Mouse (Mus musculus) forebrain, embryonic 16.5 days (tissue): ENCODE data around the gene Hadha. TPM values are rescaled to one million over a fixed set of nuclear protein-coding genes. Genes with fewer than 3 reads are reported as not detected.
A peak's percentile ranks its signal among the peaks of the same experiment; 100 is the strongest.

Experiments
- ATAC-seq: fragments of 200-750 bp; cut with Nextera tagmentation; 2 replicates; pipeline ENCODE4 v1.8.0; 2017; ENCODE audit warnings: mild to moderate bottlenecking, moderate library complexity
- H3K27ac ChIP-seq: fragments of 300-500 bp; sonication (generic); 2 replicates; pipeline ENCODE4 v1.5.1; 2014; ENCODE audit warnings: low read length, control low read depth
- H3K27me3 ChIP-seq: fragments of 300-500 bp; sonication (generic); replicated peaks from 2 replicates; pipeline ENCODE4 v1.6.1; 2014; ENCODE audit warnings: low read length; ENCODE audit not compliant: control insufficient read depth, insufficient read depth
- H3K36me3 ChIP-seq: fragments of 300-500 bp; sonication (generic); 2 replicates; pipeline ENCODE4 v1.6.1; 2014; ENCODE audit not compliant: control insufficient read depth, insufficient read depth
- H3K4me1 ChIP-seq: fragments of 300-500 bp; sonication (generic); replicated peaks from 2 replicates; pipeline ENCODE4 v1.6.1; 2014; ENCODE audit warnings: low read length; ENCODE audit not compliant: control insufficient read depth, insufficient read depth
- H3K4me2 ChIP-seq: fragments of 300-500 bp; sonication (generic); 2 replicates; pipeline ENCODE4 v1.6.1; 2014; ENCODE audit warnings: mild to moderate bottlenecking, low read length, control low read depth
- H3K4me3 ChIP-seq: fragments of 300-500 bp; sonication (generic); replicated peaks from 2 replicates; pipeline ENCODE4 v1.5.1; 2014; ENCODE audit warnings: mild to moderate bottlenecking, low read length, control low read depth
- H3K9ac ChIP-seq: fragments of 300-500 bp; sonication (generic); replicated peaks from 2 replicates; pipeline ENCODE4 v1.6.1; 2014; ENCODE audit warnings: low read depth, low read length, control low read depth
- H3K9me3 ChIP-seq: fragments of 300-500 bp; sonication (generic); 2 replicates; pipeline ENCODE4 v1.6.1; 2016; ENCODE audit warnings: low read length; ENCODE audit not compliant: control insufficient read depth
- WGBS: fragments of 180-500 bp; shearing (Covaris S2); extraction: QIAGEN DNeasy Blood & Tissue Kit; methylation state at CpG from one replicate; pipeline ENCODE4 v1.1.7; 2014; 5-methylcytosine and 5-hydroxymethylcytosine counted together
- polyA plus RNA-seq: library from polyadenylated mRNA; unstranded; fragments of >200 nt; fragmentation: Nextera tagmentation; extraction: Ambion mirVana; gene quantifications from 2 replicates; pipeline ENCODE4 v1.2.1, GENCODE M21; 2015

Gene Hadha
- polyA plus RNA-seq, 1 experiment from 2014 or later, result 76.0 TPM

DNA sequence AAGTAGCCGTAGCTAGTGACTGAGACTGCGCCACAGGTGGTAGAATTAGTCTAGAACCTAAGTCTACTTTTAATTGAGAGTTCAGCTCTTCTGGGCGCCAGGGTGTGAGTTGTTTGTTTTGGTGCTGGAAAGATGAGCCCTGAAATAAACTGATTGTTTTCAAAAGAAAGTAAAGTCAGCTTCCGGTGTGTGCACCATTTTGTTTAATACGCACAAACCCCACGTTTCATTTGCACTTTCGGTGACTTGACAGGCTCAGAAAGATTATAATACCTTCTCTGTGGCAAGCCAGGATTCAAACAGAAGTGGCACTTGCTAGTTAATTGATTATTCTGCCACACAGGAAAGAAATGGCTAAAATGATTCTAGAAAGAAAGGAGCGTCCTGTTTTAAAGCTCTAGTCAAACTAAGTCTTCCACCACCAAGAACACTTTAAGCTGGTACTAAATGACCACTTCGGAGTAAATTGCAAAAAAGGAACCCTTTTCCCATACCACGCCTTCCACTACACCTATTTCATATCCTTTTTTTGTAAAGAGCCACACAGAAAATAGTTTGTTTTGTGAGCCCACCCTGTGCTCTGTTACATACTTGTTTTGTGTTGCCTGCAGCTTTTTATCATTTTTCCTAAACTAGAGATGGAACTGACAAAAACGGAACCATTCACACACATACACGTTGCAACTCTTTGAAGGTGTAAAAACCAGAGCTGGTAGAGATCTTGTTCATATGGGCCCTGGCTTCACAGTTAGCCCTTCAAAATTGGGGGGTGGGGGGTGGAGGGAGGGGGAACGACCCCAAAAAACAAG, 1.1 kb upstream of the Hadha start:
- peaks cover 22% of the 10 kb centered on the region for H3K4me1 ChIP-seq
- no peaks in the 10 kb centered on the region for H3K36me3 ChIP-seq
- H3K4me2 ChIP-seq, result peak overlapping the region; percentile 94
- H3K9me3 ChIP-seq, result no peaks in the 10 kb centered on the region
- WGBS, result 26% methylated on average over 13 of the region's 13 CpGs
- peak overlapping the region; percentile 73 for H3K4me3 ChIP-seq
- H3K9ac ChIP-seq, result peak overlapping the region; percentile 80
- no peak for ATAC-seq
- no peaks in the 10 kb centered on the region for H3K27me3 ChIP-seq
- H3K27ac ChIP-seq, result no peak overlapping the region; the same call in 1 of the 2 replicates

DNA sequence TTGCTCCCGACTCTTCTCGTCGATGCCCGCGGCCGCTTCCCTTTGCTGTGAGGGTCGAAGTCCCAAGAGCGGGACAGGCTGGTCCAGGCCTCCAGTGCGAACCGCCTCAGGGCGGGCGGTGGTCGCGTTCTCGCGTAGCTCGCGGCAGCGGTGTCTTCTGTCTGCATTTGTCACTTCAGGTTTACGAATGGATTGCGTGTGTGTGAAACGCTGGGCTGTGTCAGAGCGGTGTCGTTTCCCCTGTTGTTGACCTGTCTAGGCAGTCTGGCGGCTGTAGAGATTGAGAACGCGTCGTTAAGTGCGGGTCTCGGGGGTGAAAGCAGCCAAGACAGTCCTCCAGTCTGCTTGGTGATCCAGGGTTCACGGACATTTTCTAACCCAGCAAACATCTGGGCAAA, 432 bp upstream of the Hadha start:
- peak; percentile 61 for ATAC-seq
- no peaks in the 10 kb centered on the region for H3K27me3 ChIP-seq
- no peaks in the 10 kb centered on the region for H3K9me3 ChIP-seq
- WGBS, result 0% methylated on average over 31 of the region's 31 CpGs
- peak overlapping the region; percentile 73 for H3K4me3 ChIP-seq
- H3K4me2 ChIP-seq, result peak overlapping the region; percentile 94
- H3K9ac ChIP-seq, result peak overlapping the region; percentile 80
- H3K27ac ChIP-seq, result peak overlapping the region; percentile 80
- H3K4me1 ChIP-seq, result peaks cover 22% of the 10 kb centered on the region
- H3K36me3 ChIP-seq, result no peaks in the 10 kb centered on the region

DNA sequence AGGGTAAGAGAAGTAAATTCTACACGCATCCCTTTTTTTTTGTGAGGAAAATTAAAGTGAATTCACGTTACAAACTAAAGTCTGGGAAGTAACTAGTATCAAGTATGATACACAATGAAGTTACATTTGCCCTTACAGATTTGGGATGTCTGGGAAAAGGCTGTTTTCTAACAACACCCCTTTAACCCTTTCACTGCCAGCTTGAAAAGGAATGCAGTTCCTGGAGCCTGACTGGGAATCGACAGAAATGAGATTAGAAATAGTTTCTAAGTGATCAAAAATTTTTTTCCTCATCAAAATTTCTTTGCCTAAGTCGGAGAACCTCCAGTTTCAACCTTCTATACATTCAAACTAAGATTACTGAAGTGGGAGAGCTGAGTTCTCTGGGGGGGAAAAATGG, 949 bp downstream of the Hadha start:
- H3K27ac ChIP-seq, result no peak overlapping the region

DNA sequence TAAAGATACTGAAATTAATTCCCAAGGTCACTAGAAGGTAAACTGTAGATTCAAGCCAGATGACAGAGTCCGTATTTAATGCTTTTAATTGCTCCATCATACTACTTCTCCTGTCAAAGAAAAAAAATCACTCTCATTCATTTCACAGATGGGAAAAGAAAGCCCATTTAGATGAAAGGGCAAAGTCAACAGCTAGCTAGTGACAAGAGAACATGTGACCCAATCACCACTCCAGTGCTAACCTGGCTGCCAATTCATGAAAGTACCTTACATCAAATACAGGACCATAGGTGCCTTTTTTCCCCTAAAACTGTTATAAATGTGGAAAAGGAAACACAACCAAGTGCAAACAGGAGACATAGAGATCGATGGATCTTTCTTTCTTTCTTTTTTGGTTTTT, 1.7 kb downstream of the Hadha start:
- ATAC-seq, result no peak
- WGBS, result 90% methylated on average over 2 of the region's 2 CpGs
- Histone ChIP-seq H3K4me3 (no peak overlapping the region), H3K4me2 (no peak overlapping the region), H3K27me3 (no peaks in the 10 kb centered on the region), H3K9me3 (no peaks in the 10 kb centered on the region), H3K4me1 (peaks cover 22% of the 10 kb centered on the region), H3K9ac (no peak overlapping the region), H3K27ac (no peak overlapping the region), H3K36me3 (no peaks in the 10 kb centered on the region)

More for the DNA sequence above, 949 bp downstream of the Hadha start:
- peaks cover 22% of the 10 kb centered on the region for H3K4me1 ChIP-seq
- peak overlapping the region; percentile 73 for H3K4me3 ChIP-seq
- H3K27me3 ChIP-seq, result no peaks in the 10 kb centered on the region
- ATAC-seq, result no peak
- no peaks in the 10 kb centered on the region for H3K36me3 ChIP-seq
- peak overlapping the region; percentile 94 for H3K4me2 ChIP-seq
- no peaks in the 10 kb centered on the region for H3K9me3 ChIP-seq
- 20% methylated on average over 4 of the region's 4 CpGs for WGBS
- peak overlapping the region; percentile 80 for H3K9ac ChIP-seq

DNA sequence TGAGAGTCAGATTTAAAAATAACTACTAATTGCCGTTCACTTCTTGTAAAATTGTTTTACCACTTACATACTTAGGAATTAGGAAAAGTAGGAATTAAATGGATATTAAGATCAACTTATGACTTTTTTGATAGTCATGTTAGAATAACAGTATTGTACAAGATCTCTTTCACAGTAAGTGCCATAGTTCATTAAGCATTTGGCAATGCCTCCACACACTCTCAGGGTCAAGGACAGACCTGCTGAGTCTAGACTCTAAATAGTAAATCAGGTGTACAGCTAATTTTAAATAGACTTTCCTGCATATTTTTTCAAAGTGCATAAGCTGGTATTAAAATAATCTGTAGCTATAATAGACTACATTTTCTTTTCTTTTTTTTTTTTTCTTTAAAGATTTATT, 2.5 kb downstream of the Hadha start:
- ATAC-seq, result no peak
- 55% methylated on average over 1 of the region's 1 CpGs for WGBS

DNA sequence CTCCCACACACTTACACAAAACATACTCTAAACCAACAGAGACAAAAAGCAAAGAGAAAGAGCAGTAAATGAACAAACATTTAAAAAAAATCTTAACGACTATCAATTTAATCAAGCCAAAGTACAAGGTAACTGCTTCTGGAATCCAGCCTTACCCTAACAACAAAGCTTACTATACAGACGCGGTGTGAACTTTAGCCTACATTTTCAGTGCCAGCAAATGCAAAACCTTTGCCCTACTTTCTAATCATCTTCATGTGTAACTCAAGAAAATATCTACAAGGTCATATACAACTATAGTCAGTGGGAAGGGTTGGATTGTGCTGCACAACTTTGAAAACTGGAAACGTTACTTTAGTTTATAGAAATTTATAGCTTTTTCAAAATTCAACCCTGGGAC, 3.0 kb downstream of the Hadha start:
- no peaks in the 10 kb centered on the region for H3K27me3 ChIP-seq
- no peak overlapping the region for H3K4me3 ChIP-seq
- no peak overlapping the region for H3K9ac ChIP-seq
- no peaks in the 10 kb centered on the region for H3K36me3 ChIP-seq
- no peak overlapping the region for H3K27ac ChIP-seq
- H3K9me3 ChIP-seq, result no peaks in the 10 kb centered on the region
- peaks cover 22% of the 10 kb centered on the region for H3K4me1 ChIP-seq
- no peak for ATAC-seq
- no peak overlapping the region for H3K4me2 ChIP-seq
- WGBS, result 28% methylated on average over 4 of the region's 4 CpGs

More for the DNA sequence above, 2.5 kb downstream of the Hadha start:
- H3K4me1 ChIP-seq, result peaks cover 22% of the 10 kb centered on the region
- H3K4me2 ChIP-seq, result no peak overlapping the region
- no peak overlapping the region for H3K27ac ChIP-seq
- H3K4me3 ChIP-seq, result no peak overlapping the region
- no peaks in the 10 kb centered on the region for H3K36me3 ChIP-seq
- no peaks in the 10 kb centered on the region for H3K9me3 ChIP-seq
- H3K9ac ChIP-seq, result no peak overlapping the region
- H3K27me3 ChIP-seq, result no peaks in the 10 kb centered on the region

DNA sequence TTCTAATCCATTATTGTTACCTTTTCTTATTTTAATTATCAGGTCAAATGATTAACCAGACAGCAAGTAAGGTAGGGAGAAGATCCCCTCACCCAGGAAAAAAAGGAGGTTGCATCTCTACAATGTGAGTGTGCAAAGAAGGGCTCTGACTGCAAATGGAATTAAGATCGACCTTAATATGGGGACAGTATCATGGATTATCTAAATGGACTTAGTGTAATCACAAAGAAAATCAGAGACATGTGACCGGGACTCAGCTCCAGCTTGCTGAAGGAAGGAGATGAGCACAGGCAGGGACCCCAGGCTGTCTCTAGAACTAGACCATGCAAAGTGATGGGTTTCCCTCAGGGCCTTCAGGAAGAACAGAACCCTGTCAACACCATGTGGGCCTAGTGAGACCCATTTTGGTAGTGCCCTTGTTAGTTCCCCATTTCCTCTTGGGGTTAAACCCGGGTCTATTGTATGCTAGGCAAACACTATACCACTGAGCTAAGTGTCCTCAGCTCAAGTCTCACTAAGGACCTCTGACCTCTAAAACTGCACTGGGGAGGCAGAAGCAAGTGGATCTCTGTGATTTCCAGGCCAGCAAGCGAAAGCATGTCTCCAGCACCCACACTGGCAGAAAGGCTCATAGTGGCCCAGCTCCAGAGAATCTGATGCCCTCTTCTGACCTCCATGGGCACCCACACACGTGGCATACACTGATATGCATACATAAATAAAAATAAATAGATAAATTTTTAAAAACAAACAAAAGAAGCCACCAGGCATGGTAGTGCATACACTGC, 6.6 kb downstream of the Hadha start:
- H3K27ac ChIP-seq, result no peak overlapping the region
- H3K4me2 ChIP-seq, result no peak overlapping the region
- no peaks in the 10 kb centered on the region for H3K27me3 ChIP-seq
- H3K9me3 ChIP-seq, result no peaks in the 10 kb centered on the region
- no peak for ATAC-seq
- no peak overlapping the region for H3K9ac ChIP-seq
- peaks cover 6% of the 10 kb centered on the region for H3K4me1 ChIP-seq
- H3K4me3 ChIP-seq, result no peak overlapping the region
- H3K36me3 ChIP-seq, result peaks cover 22% of the 10 kb centered on the region
- WGBS, result 84% methylated on average over 5 of the region's 5 CpGs

DNA sequence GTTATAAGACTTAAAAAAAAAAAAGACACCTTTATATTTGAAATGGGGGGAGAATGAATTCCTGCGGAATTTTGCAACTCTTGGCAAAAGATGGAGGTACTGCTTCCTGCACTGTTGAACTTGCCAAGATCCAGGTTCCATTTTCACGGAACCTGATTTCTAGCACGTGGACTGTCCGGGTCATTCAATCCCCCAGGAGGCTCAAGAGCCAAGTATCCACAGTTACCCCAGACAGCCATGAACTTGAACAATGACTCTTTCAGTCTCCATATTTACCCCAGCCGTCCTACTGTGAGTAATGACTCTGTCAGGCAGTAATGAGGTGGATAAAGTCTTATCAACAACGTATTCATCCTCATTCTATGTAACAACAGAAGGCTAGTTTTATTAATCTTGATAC, 8.4 kb downstream of the Hadha start:
- H3K27ac ChIP-seq, result no peak overlapping the region
- no peak overlapping the region for H3K4me3 ChIP-seq
- peaks cover 33% of the 10 kb centered on the region for H3K36me3 ChIP-seq
- no peaks in the 10 kb centered on the region for H3K27me3 ChIP-seq
- WGBS, result 81% methylated on average over 6 of the region's 6 CpGs
- H3K9me3 ChIP-seq, result no peaks in the 10 kb centered on the region
- ATAC-seq, result no peak
- peaks cover 2% of the 10 kb centered on the region for H3K4me1 ChIP-seq
- H3K9ac ChIP-seq, result no peak overlapping the region
- no peak overlapping the region for H3K4me2 ChIP-seq

DNA sequence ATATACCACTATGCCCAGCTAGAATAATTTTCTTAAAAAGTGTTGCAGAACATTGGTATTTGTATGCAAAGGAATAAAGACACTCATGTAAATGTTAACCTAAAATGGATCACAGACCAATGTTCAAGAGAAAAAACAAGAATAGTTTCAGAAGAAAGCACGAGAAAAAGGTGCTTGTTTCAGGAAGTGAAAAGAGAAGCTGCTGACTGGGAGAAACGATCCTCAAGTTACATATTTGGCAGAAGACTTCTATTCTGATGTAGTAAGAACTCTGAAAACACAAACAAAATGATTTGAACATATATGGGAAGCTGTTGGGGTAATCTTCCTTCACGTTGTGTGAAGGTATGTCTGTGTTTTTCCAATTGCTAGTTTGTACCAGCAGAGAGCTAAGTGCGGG, 16.8 kb downstream of the Hadha start:
- Histone ChIP-seq H3K36me3 (peaks cover 27% of the 10 kb centered on the region), H3K4me2 (no peak overlapping the region), H3K9me3 (no peaks in the 10 kb centered on the region), H3K4me3 (no peak overlapping the region), H3K27me3 (no peaks in the 10 kb centered on the region), H3K4me1 (no peaks in the 10 kb centered on the region), H3K27ac (no peak overlapping the region), H3K9ac (no peak overlapping the region)
- no peak for ATAC-seq
- 94% methylated on average over 4 of the region's 4 CpGs for WGBS
